Mouse (Mus musculus): ENCODE data around the gene Zkscan4.
"Not testable (repeated sequence)": the region's sequence is repeated elsewhere in the genome, so short reads cannot be mapped to it uniquely, and the experiment has no call there.

Zkscan4 gene

GRCm38 (mm10) chr13:21478759-21479670 is at the start of gene Zkscan4, which contains the start of gene Gm10065:
Zkscan4 (plus strand) TSS chr13:21478907.
Gm10065 (minus strand) TSS chr13:21479441.
- peak; percentile 38 for DNase-seq

- no peak for DNase-seq
Measured at GRCm38 (mm10) chr13:21435476-21435875, 43.2 kb upstream of the Zkscan4 start.

GRCm38 (mm10) chr13:21440503-21441206 is 38.1 kb upstream of the Zkscan4 start, which contains the start of gene Pgbd1:
Pgbd1 (minus strand) TSS chr13:21441058.
- DNase-seq, result peak; percentile 74

- DNase-seq, result no peak
Measured at GRCm38 (mm10) chr13:21441207-21441572, 37.5 kb upstream of the Zkscan4 start.

GRCm38 (mm10) chr13:21446796-21447195 is 31.9 kb upstream of the Zkscan4 start:
- DNase-seq, result no peak

GRCm38 (mm10) chr13:21447856-21448614 is 30.7 kb upstream of the Zkscan4 start:
- no peak for DNase-seq

- DNase-seq, result no peak
Measured at GRCm38 (mm10) chr13:21453042-21453441, 25.7 kb upstream of the Zkscan4 start.

GRCm38 (mm10) chr13:21453449-21453848 is 25.3 kb upstream of the Zkscan4 start, which contains the start of gene Zscan26:
Zscan26 (minus strand) TSS chr13:21453730.
- peak; percentile 73 for DNase-seq

- DNase-seq, result no peak
Measured at GRCm38 (mm10) chr13:21454133-21454532, 24.6 kb upstream of the Zkscan4 start.

- DNase-seq, result no peak
Measured at GRCm38 (mm10) chr13:21456347-21456746, 22.4 kb upstream of the Zkscan4 start.

- not testable (repeated sequence) for DNase-seq
Measured at GRCm38 (mm10) chr13:21462516-21462915, 16.2 kb upstream of the Zkscan4 start.

- no peak for DNase-seq
Measured at GRCm38 (mm10) chr13:21467336-21467735, 11.4 kb upstream of the Zkscan4 start.

GRCm38 (mm10) chr13:21468061-21469019 is 10.4 kb upstream of the Zkscan4 start, which contains the start of gene Nkapl:
Nkapl (minus strand) TSS chr13:21468509.
- peak; percentile 54 for DNase-seq

- no peak for DNase-seq
Measured at GRCm38 (mm10) chr13:21469097-21469496, 9.6 kb upstream of the Zkscan4 start.

GRCm38 (mm10) chr13:21472427-21472826 is 6.3 kb upstream of the Zkscan4 start:
- DNase-seq, result no peak

GRCm38 (mm10) chr13:21486881-21487280 is 8.2 kb downstream of the Zkscan4 start:
- no peak for DNase-seq

GRCm38 (mm10) chr13:21492847-21493246 is 14.1 kb downstream of the Zkscan4 start:
- no peak for DNase-seq

GRCm38 (mm10) chr13:21495080-21495479 is 16.4 kb downstream of the Zkscan4 start, which contains the start of gene AK157302:
AK157302 (plus strand) TSS chr13:21495223.
- DNase-seq, result peak; percentile 19

GRCm38 (mm10) chr13:21501182-21501581 is 22.5 kb downstream of the Zkscan4 start, which contains the start of gene Gm11273:
Gm11273 (minus strand) TSS chr13:21501418.
- DNase-seq, result not testable (repeated sequence)

GRCm38 (mm10) chr13:21502296-21502695 is 23.6 kb downstream of the Zkscan4 start:
- no peak for DNase-seq

GRCm38 (mm10) chr13:21506221-21506649 is 27.5 kb downstream of the Zkscan4 start:
- DNase-seq, result peak; percentile 77
